Mouse (Mus musculus) heart, adult 2 months (tissue): ENCODE results near the gene C2cd5.

Source experiments
- CTCF ChIP-seq: fragments of 200-600 bp; IDR thresholded peaks from 2 replicates; pipeline ENCODE4 v1.8.1; 2022; ENCODE audit warnings: antibody characterized with exemption, mild to moderate bottlenecking, moderate library complexity
- POLR2A ChIP-seq: fragments of 200-500 bp; IDR thresholded peaks from 2 replicates; pipeline ENCODE4 v1.6.1; 2011; ENCODE audit warnings: mild to moderate bottlenecking, low read depth, low read length, control low read depth; ENCODE audit not compliant: insufficient read depth

- TF ChIP-seq CTCF (no peak), POLR2A (no peak)
These were observed 30.5 kb upstream of the C2cd5 start for GRCm38 (mm10) chr6:143130411-143130810.
